8 mouse cellular contexts compared by ENCODE assay signal in genomic region chr11:43667038-43667745, GRCm38 (mm10). TPM values are rescaled to one million over a fixed set of nuclear protein-coding genes. Genes with fewer than 3 reads are reported as not detected.
DNase-seq lines count a peak whose midpoint lies in the region.

No protein-coding gene starts in this region.

- peaks cover 11% of the 10 kb centered on the region; the same call in 1 of the 2 replicates for H3K4me1 ChIP-seq in limb, embryonic 10.5 days

- H3K4me3 ChIP-seq in limb, embryonic 10.5 days, result no peak overlapping the region

- peak overlapping the region; percentile 25; the same call in 1 of the 2 replicates for H3K27ac ChIP-seq in limb, embryonic 10.5 days

- WGBS in limb, embryonic 10.5 days, result 77% methylated on average over 19 of the region's 19 CpGs

- peak; percentile 6 for DNase-seq in ovary, adult 18-20 months (ENCODE audit: low spot score)
- DNase-seq in ovary, postnatal 14 days (ENCODE audit: low spot score), result no peak
- DNase-seq in embryo, embryonic 11 days, result peak; percentile 46
- no peak for DNase-seq in limb, embryonic 10.5 days (ENCODE audit: low spot score)
- DNase-seq in testis, postnatal 10 days (ENCODE audit: low spot score), result peak; percentile 53
- no peak for DNase-seq in thymus, postnatal 4 days
- no peak for DNase-seq in spleen, postnatal 10 days (ENCODE audit: low spot score in 2 of 2)
- DNase-seq in adipocyte (ENCODE audit: low spot score), result no peak

- no peaks in the 10 kb centered on the region for H3K27me3 ChIP-seq in limb, embryonic 10.5 days (ENCODE audit: low read depth, poor library complexity, severe bottlenecking)

- no peaks in the 10 kb centered on the region for H3K36me3 ChIP-seq in limb, embryonic 10.5 days

- no peaks in the 10 kb centered on the region for H3K9me3 ChIP-seq in limb, embryonic 10.5 days (replicated peaks)

RNA-seq across cellular contexts. Expression of gene Pwwp2a, which starts 14.6 kb away (rescaled TPM):
- polyA plus RNA-seq in limb, embryonic 10.5 days (2016; fragmentation: Nextera tagmentation; extraction: Ambion mirVana), result 30.6 and 34.4 TPM in 2 replicates

Comparison
In these comparisons a context has a peak if more than half of its experiments do, and no peak if none do; other contexts are left out.
1. DNase-seq: peak in ovary, adult 18-20 months (single experiment), embryo, embryonic 11 days (single experiment) and testis, postnatal 10 days (single experiment); none in ovary, postnatal 14 days (single experiment), limb, embryonic 10.5 days (single experiment), thymus, postnatal 4 days (single experiment), spleen, postnatal 10 days (0 of 2) and adipocyte (single experiment).